In genomic region chr10:40192010-40192935, GRCm38 (mm10) we compare ENCODE assay signal across 10 mouse cellular contexts. TPM values are rescaled to one million over a fixed set of nuclear protein-coding genes. Genes with fewer than 3 reads are reported as not detected.
DNase-seq lines count a peak whose midpoint lies in the region; ATAC-seq and TF ChIP-seq lines count a peak whose summit lies in the region.
"Had no signal": no experiment of that assay in that cellular context is flagged by ENCODE, and none has a peak within 500 bp of the region (broad histone marks: within the 10 kb centered on the region; RNA-seq: fewer than 3 reads in every experiment).

No protein-coding gene starts in this region.

- H3K27ac ChIP-seq in heart, embryonic 12.5 days (ENCODE audit: poor library complexity, severe bottlenecking), result no peak overlapping the region
- H3K27ac ChIP-seq in midbrain, embryonic 10.5 days (replicated peaks), result peak overlapping the region; percentile 33; the same call in 1 of the 2 replicates
- H3K27ac ChIP-seq in midbrain, embryonic 15.5 days, result no peak overlapping the region
- H3K27ac ChIP-seq in limb, embryonic 15.5 days, result no peak overlapping the region
- H3K27ac ChIP-seq in stomach, embryonic 16.5 days (ENCODE audit: low read length), result no peak overlapping the region
- no peak overlapping the region for H3K27ac ChIP-seq in thymus, adult 2 months (ENCODE audit: control insufficient read depth, insufficient read depth, low read length)

- no peaks in the 10 kb centered on the region for H3K9me3 ChIP-seq in heart, embryonic 12.5 days (replicated peaks)
- H3K9me3 ChIP-seq in midbrain, embryonic 10.5 days (replicated peaks), result no peaks in the 10 kb centered on the region
- H3K9me3 ChIP-seq in midbrain, embryonic 15.5 days, result no peaks in the 10 kb centered on the region
- H3K9me3 ChIP-seq in limb, embryonic 15.5 days, result no peaks in the 10 kb centered on the region
- H3K9me3 ChIP-seq in stomach, embryonic 16.5 days (replicated peaks; ENCODE audit: control insufficient read depth, low read length), result no peaks in the 10 kb centered on the region

- no peak for TF ChIP-seq POLR2A in thymus, adult 2 months (IDR thresholded peaks at IDR 0.05; ENCODE audit: control insufficient read depth, extremely low read depth, insufficient read depth, low read length, poor library complexity)

- no peak overlapping the region for H3K4me3 ChIP-seq in heart, embryonic 12.5 days
- H3K4me3 ChIP-seq in midbrain, embryonic 10.5 days, result no peak overlapping the region
- H3K4me3 ChIP-seq in midbrain, embryonic 15.5 days, result no peak overlapping the region
- H3K4me3 ChIP-seq in limb, embryonic 15.5 days, result peak overlapping the region; percentile 35
- H3K4me3 ChIP-seq in stomach, embryonic 16.5 days (replicated peaks; ENCODE audit: low read length), result peak overlapping the region; percentile 18; the same call in 1 of the 2 replicates
- H3K4me3 ChIP-seq in thymus, adult 2 months (ENCODE audit: control insufficient read depth, insufficient read depth, low read length), result no peak overlapping the region

- no peak for ATAC-seq in heart, embryonic 12.5 days (ENCODE audit: insufficient number of reproducible peaks, low FRiP score)
- ATAC-seq in midbrain, embryonic 15.5 days (replicated peaks), result no peak
- 0 out of 2 replicates have a peak, but pooled peaks have one; percentile 30 for ATAC-seq in limb, embryonic 15.5 days (ENCODE audit: insufficient number of reproducible peaks, low FRiP score, low TSS enrichment, low read depth)
- no peak for ATAC-seq in stomach, embryonic 16.5 days (ENCODE audit: insufficient read depth, low FRiP score)

- intact Hi-C loops in heart, postnatal 10 days (cut with DNase I), result no loop called here

- TF ChIP-seq CTCF in thymus, adult 2 months (IDR thresholded peaks at IDR 0.05; ENCODE audit: borderline replicate concordance, control insufficient read depth, extremely low read depth, insufficient read depth, low read length, poor library complexity), result no peak

- H3K4me1 ChIP-seq in heart, embryonic 12.5 days (replicated peaks), result peaks cover 11% of the 10 kb centered on the region
- H3K4me1 ChIP-seq in midbrain, embryonic 10.5 days, result peaks cover 6% of the 10 kb centered on the region
- H3K4me1 ChIP-seq in midbrain, embryonic 15.5 days, result no peaks in the 10 kb centered on the region
- H3K4me1 ChIP-seq in limb, embryonic 15.5 days, result peaks cover 15% of the 10 kb centered on the region
- no peaks in the 10 kb centered on the region for H3K4me1 ChIP-seq in stomach, embryonic 16.5 days (ENCODE audit: control insufficient read depth, insufficient read depth, low read length)
- peaks cover 13% of the 10 kb centered on the region for H3K4me1 ChIP-seq in thymus, adult 2 months (replicated peaks; ENCODE audit: control insufficient read depth, insufficient read depth, low read length)

- 41% methylated on average over 18 of the region's 18 CpGs for WGBS in heart, embryonic 12.5 days
- WGBS in midbrain, embryonic 10.5 days, result 72% methylated on average over 18 of the region's 18 CpGs
- WGBS in midbrain, embryonic 15.5 days, result 79% methylated on average over 18 of the region's 18 CpGs
- 34% methylated on average over 18 of the region's 18 CpGs for WGBS in limb, embryonic 15.5 days
- WGBS in stomach, embryonic 16.5 days, result 41% methylated on average over 18 of the region's 18 CpGs
- WGBS in thymus, adult 2 months, result 27% methylated on average over 18 of the region's 18 CpGs

- peak overlapping the region; percentile 51 for H3K4me2 ChIP-seq in heart, embryonic 12.5 days
- H3K4me2 ChIP-seq in midbrain, embryonic 15.5 days, result no peak overlapping the region
- peak overlapping the region; percentile 54 for H3K4me2 ChIP-seq in limb, embryonic 15.5 days
- peak overlapping the region; percentile 42 for H3K4me2 ChIP-seq in stomach, embryonic 16.5 days (ENCODE audit: low read depth, low read length)

- H3K36me3 ChIP-seq in heart, embryonic 12.5 days, result no peaks in the 10 kb centered on the region
- no peaks in the 10 kb centered on the region for H3K36me3 ChIP-seq in midbrain, embryonic 10.5 days
- H3K36me3 ChIP-seq in midbrain, embryonic 15.5 days (replicated peaks), result no peaks in the 10 kb centered on the region
- no peaks in the 10 kb centered on the region for H3K36me3 ChIP-seq in limb, embryonic 15.5 days
- H3K36me3 ChIP-seq in stomach, embryonic 16.5 days (ENCODE audit: control insufficient read depth, insufficient read depth, low read length), result no peaks in the 10 kb centered on the region
- no peaks in the 10 kb centered on the region for H3K36me3 ChIP-seq in thymus, adult 2 months (ENCODE audit: control insufficient read depth, insufficient read depth, low read length)

- DNase-seq in heart, postnatal 10 days, result no peak
- no peak for DNase-seq in midbrain, embryonic 10.5 days (ENCODE audit: low spot score)
- no peak for DNase-seq in thymus, adult 2 months
- no peak for DNase-seq in cerebellum, postnatal 4 days (ENCODE audit: low spot score in 2 of 2)
- DNase-seq: adrenal gland, postnatal 25 days; right cerebral cortex, postnatal 4 days had no signal

- H3K27me3 ChIP-seq in heart, embryonic 12.5 days (replicated peaks), result peaks cover 6% of the 10 kb centered on the region
- H3K27me3 ChIP-seq in midbrain, embryonic 10.5 days (ENCODE audit: low read depth, poor library complexity, severe bottlenecking), result no peaks in the 10 kb centered on the region
- H3K27me3 ChIP-seq in midbrain, embryonic 15.5 days (replicated peaks), result no peaks in the 10 kb centered on the region
- no peaks in the 10 kb centered on the region for H3K27me3 ChIP-seq in limb, embryonic 15.5 days
- H3K27me3 ChIP-seq in stomach, embryonic 16.5 days (ENCODE audit: control insufficient read depth, insufficient read depth, low read length), result no peaks in the 10 kb centered on the region
- no peaks in the 10 kb centered on the region for H3K27me3 ChIP-seq in thymus, adult 2 months (ENCODE audit: control insufficient read depth, insufficient read depth, low read length)

- H3K9ac ChIP-seq in heart, embryonic 12.5 days, result no peak overlapping the region
- H3K9ac ChIP-seq in midbrain, embryonic 15.5 days, result no peak overlapping the region
- H3K9ac ChIP-seq in limb, embryonic 15.5 days, result peak overlapping the region; percentile 23
- peak overlapping the region; percentile 48; the same call in 1 of the 2 replicates for H3K9ac ChIP-seq in stomach, embryonic 16.5 days (ENCODE audit: low read length)

RNA-seq across cellular contexts. Expression of gene Slc16a10, which starts 50.2 kb away (rescaled TPM):
- 22.1 and 22.5 TPM in 2 replicates for polyA plus RNA-seq in heart, embryonic 12.5 days (2016; fragmentation: Nextera tagmentation; extraction: Ambion mirVana)
- total RNA-seq in heart, postnatal 10 days (2021), result 10 to 100 TPM; 13.4 to 16.2 TPM
- polyA plus RNA-seq in midbrain, embryonic 10.5 days (2016; fragmentation: Nextera tagmentation; extraction: Ambion mirVana), result 5.0 and 6.4 TPM in 2 replicates
- polyA plus RNA-seq in midbrain, embryonic 15.5 days (2015; fragmentation: Nextera tagmentation; extraction: Ambion mirVana), result 3.6 and 4.1 TPM in 2 replicates
- polyA plus RNA-seq in limb, embryonic 15.5 days (2015; fragmentation: Nextera tagmentation; extraction: Ambion mirVana), result 7.3 and 7.9 TPM in 2 replicates
- 11.0 and 12.2 TPM in 2 replicates for polyA plus RNA-seq in stomach, embryonic 16.5 days (2015; fragmentation: Nextera tagmentation; extraction: Ambion mirVana)
- 45.4 and 50.0 TPM in 2 replicates for polyA plus RNA-seq in thymus, adult 2 months (2012; rRNA removed)

RNA-seq across cellular contexts. Expression of gene Rpf2, which starts 54.6 kb away (rescaled TPM):
- 42.0 and 44.5 TPM in 2 replicates for polyA plus RNA-seq in heart, embryonic 12.5 days (2016; fragmentation: Nextera tagmentation; extraction: Ambion mirVana)
- 10 to 100 TPM; 16.1 to 17.2 TPM for total RNA-seq in heart, postnatal 10 days (2021)
- 83.5 and 91.9 TPM in 2 replicates for polyA plus RNA-seq in midbrain, embryonic 10.5 days (2016; fragmentation: Nextera tagmentation; extraction: Ambion mirVana)
- 61.9 and 63.6 TPM in 2 replicates for polyA plus RNA-seq in midbrain, embryonic 15.5 days (2015; fragmentation: Nextera tagmentation; extraction: Ambion mirVana)
- polyA plus RNA-seq in limb, embryonic 15.5 days (2015; fragmentation: Nextera tagmentation; extraction: Ambion mirVana), result 50.8 and 51.5 TPM in 2 replicates
- polyA plus RNA-seq in stomach, embryonic 16.5 days (2015; fragmentation: Nextera tagmentation; extraction: Ambion mirVana), result 50.6 and 55.3 TPM in 2 replicates
- 3.0 and 3.9 TPM in 2 replicates for polyA plus RNA-seq in thymus, adult 2 months (2012; rRNA removed)

Comparison
In these comparisons a context has a peak if more than half of its experiments do, and no peak if none do; other contexts are left out.
1. H3K4me3 ChIP-seq: peak in limb, embryonic 15.5 days (single experiment) and stomach, embryonic 16.5 days (single experiment); none in heart, embryonic 12.5 days (single experiment), midbrain, embryonic 10.5 days (single experiment), midbrain, embryonic 15.5 days (single experiment) and thymus, adult 2 months (single experiment).
2. H3K9ac ChIP-seq: peak in limb, embryonic 15.5 days (single experiment) and stomach, embryonic 16.5 days (single experiment); none in heart, embryonic 12.5 days (single experiment) and midbrain, embryonic 15.5 days (single experiment).